Comparison of ENCODE assay signal across 14 mouse cellular contexts in the genomic region with DNA sequence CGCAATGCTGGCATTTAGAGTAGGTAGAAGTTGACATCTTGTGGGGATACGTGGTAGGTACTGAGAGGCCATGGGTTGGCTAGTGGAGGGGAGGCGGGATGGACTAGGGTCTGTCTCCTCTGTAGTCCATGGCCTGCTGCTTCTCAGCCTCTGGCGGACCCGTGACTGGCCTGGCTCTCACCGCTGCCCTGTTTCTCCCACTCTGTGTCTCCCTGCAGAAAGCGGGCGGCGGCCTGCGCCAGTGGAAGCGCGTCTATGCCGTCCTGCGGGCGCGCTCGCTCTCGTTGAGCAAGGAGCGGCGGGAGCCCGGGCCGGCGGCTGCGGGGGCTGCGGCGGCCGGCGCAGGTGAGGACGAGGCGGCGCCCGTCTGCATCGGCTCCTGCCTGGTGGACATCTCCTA. TPM values are rescaled to one million over a fixed set of nuclear protein-coding genes. Genes with fewer than 3 reads are reported as not detected.
"Had no signal": no experiment of that assay in that cellular context is flagged by ENCODE, and none has a peak within 500 bp of the region (broad histone marks: within the 10 kb centered on the region; RNA-seq: fewer than 3 reads in every experiment).

No protein-coding gene starts in this region.

- H3K27ac ChIP-seq: left cerebral cortex, adult 2 months; limb, embryonic 15.5 days; liver, embryonic 12.5 days; macrophage; midbrain, embryonic 12.5 days; neural tube, embryonic 12.5 days; stomach, postnatal 0 days had no signal

- H3K9ac ChIP-seq: limb, embryonic 15.5 days; liver, embryonic 12.5 days; lung, embryonic 14.5 days; midbrain, embryonic 12.5 days; neural tube, embryonic 12.5 days had no signal

- DNase-seq: kidney, postnatal 25 days; lung, embryonic 14.5 days; lung, postnatal 10 days; thymus, postnatal 4 days had no signal

- H3K9me3 ChIP-seq: limb, embryonic 15.5 days; liver, embryonic 12.5 days; megakaryocyte, embryonic 14.5 days; midbrain, embryonic 12.5 days; neural tube, embryonic 12.5 days had no signal

- H3K4me1 ChIP-seq: midbrain, embryonic 12.5 days; neural tube, embryonic 12.5 days had no signal

- ATAC-seq: liver, embryonic 12.5 days had no signal

- H3K27me3 ChIP-seq: limb, embryonic 15.5 days; liver, embryonic 12.5 days; megakaryocyte, embryonic 14.5 days had no signal

- H3K4me3 ChIP-seq: left cerebral cortex, adult 2 months; limb, embryonic 15.5 days; liver, embryonic 12.5 days; megakaryocyte, embryonic 14.5 days; midbrain, embryonic 12.5 days; neural tube, embryonic 12.5 days had no signal

- H3K4me2 ChIP-seq: limb, embryonic 15.5 days; liver, embryonic 12.5 days; lung, embryonic 14.5 days; midbrain, embryonic 12.5 days; neural tube, embryonic 12.5 days had no signal

RNA-seq across cellular contexts. Expression of gene 4933428G20Rik, which starts 37.0 kb away (rescaled TPM):
- total RNA-seq: left cerebral cortex, adult 2 months; monocyte, adult 5-6 weeks had no signal
- polyA plus RNA-seq: limb, embryonic 11.5 days; macrophage had no signal
